Mouse (Mus musculus): Measurements from ENCODE around the gene Cyld. TPM values are rescaled to one million over a fixed set of nuclear protein-coding genes. Genes with fewer than 3 reads are reported as not detected.

The Cyld gene
- polyA plus RNA-seq, 1 experiment from 2014 or later = 4.6 TPM

DNA sequence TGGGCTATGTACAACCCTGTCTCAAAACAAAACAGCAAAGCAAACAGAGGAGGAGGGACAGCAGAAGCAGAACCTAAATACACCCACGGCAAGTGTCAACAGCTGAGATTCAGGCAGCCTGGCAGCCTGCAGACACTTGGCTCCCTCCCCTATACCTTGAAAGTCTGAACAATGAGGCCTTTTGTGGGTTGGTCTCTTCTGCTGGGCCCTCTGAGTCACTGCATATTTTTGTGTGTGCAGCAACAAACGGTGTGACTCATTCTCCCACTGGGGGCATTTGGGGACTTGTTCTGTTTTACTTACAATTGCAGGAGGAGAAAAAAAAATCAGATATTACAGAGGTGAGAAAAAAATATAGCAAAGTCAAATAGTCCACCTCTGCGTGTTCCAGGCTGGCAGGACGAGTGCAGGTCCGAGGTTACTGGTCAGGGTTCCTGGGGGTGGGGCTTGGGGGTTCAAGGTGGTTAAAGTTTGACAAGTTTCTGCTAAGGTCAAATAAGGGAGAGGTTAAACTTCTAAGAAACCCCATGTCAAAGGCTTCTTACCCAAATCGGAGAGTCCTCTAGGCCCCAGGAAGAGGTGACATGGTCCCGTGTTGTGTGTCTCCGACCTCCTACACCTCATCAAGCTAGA, 96.0 kb downstream of the Cyld start:
- Histone ChIP-seq H3K9me3 (ENCODE audit: low read length) (no peaks in the 10 kb centered on the region), H3K27ac (ENCODE audit: low read depth) (no peak overlapping the region), H3K9ac (replicated peaks) (no peak overlapping the region), H3K4me1 (ENCODE audit: insufficient read depth) (no peaks in the 10 kb centered on the region), H3K4me3 (ENCODE audit: low read depth, low read length) (no peak overlapping the region), H3K36me3 (replicated peaks; ENCODE audit: insufficient read depth, low read length) (no peaks in the 10 kb centered on the region), H3K27me3 (ENCODE audit: insufficient read depth, low read length) (no peaks in the 10 kb centered on the region), H3K4me2 (ENCODE audit: low read depth, low read length) (no peak overlapping the region)
- DNase-seq = no peak
- TF ChIP-seq CTCF (IDR thresholded peaks at IDR 0.05; ENCODE audit: low read depth) (no peak), EP300 (IDR thresholded peaks at IDR 0.05; ENCODE audit: low read depth) (no peak)
- WGBS (ENCODE audit: insufficient replicate concordance) = 71% methylated on average over 8 of the region's 8 CpGs
- no peak for ATAC-seq

- DNase-seq (no peak), ATAC-seq (no peak)
- no peaks in the 10 kb centered on the region for H3K9me3 ChIP-seq (ENCODE audit: low read length)
- TF ChIP-seq EP300 (IDR thresholded peaks at IDR 0.05; ENCODE audit: low read depth) (no peak), CTCF (IDR thresholded peaks at IDR 0.05; ENCODE audit: low read depth) (no peak)
- whole genome bisulfite sequencing (ENCODE audit: insufficient replicate concordance) = 81% methylated on average over 9 of the region's 9 CpGs
- H3K27me3 ChIP-seq (ENCODE audit: insufficient read depth, low read length) = no peaks in the 10 kb centered on the region
- H3K4me3 ChIP-seq (ENCODE audit: low read depth, low read length) = no peak overlapping the region
- H3K4me1 ChIP-seq (ENCODE audit: insufficient read depth) = no peaks in the 10 kb centered on the region
- no peaks in the 10 kb centered on the region for H3K36me3 ChIP-seq (replicated peaks; ENCODE audit: insufficient read depth, low read length)
- H3K9ac ChIP-seq (replicated peaks) = no peak overlapping the region
- no peak overlapping the region for H3K4me2 ChIP-seq (ENCODE audit: low read depth, low read length)
- H3K27ac ChIP-seq (ENCODE audit: low read depth) = no peak overlapping the region
Observed at GRCm38 (mm10) chr8:88793324-88793722, 96.5 kb downstream of the Cyld start.

- Histone ChIP-seq H3K4me2 (ENCODE audit: low read depth, low read length) (no peak overlapping the region), H3K4me3 (ENCODE audit: low read depth, low read length) (no peak overlapping the region), H3K27ac (ENCODE audit: low read depth) (no peak overlapping the region), H3K4me1 (ENCODE audit: insufficient read depth) (no peaks in the 10 kb centered on the region), H3K36me3 (replicated peaks; ENCODE audit: insufficient read depth, low read length) (no peaks in the 10 kb centered on the region), H3K27me3 (ENCODE audit: insufficient read depth, low read length) (no peaks in the 10 kb centered on the region), H3K9me3 (ENCODE audit: low read length) (no peaks in the 10 kb centered on the region), H3K9ac (replicated peaks) (no peak overlapping the region)
- TF ChIP-seq CTCF (IDR thresholded peaks at IDR 0.05; ENCODE audit: low read depth) = no peak
- no peak for TF ChIP-seq EP300 (IDR thresholded peaks at IDR 0.05; ENCODE audit: low read depth)
- ATAC-seq (no peak), DNase-seq (no peak)
- WGBS (ENCODE audit: insufficient replicate concordance) = 86% methylated on average over 24 of the region's 24 CpGs
Observed at GRCm38 (mm10) chr8:88793746-88794614, 97.2 kb downstream of the Cyld start.

GRCm38 (mm10) chr8:88794615-88794907, 97.7 kb downstream of the Cyld start:
- no peak overlapping the region for H3K9ac ChIP-seq (replicated peaks)
- H3K4me3 ChIP-seq (ENCODE audit: low read depth, low read length) = no peak overlapping the region
- H3K9me3 ChIP-seq (ENCODE audit: low read length) = no peaks in the 10 kb centered on the region
- WGBS (ENCODE audit: insufficient replicate concordance) = 66% methylated on average over 7 of the region's 7 CpGs
- H3K27me3 ChIP-seq (ENCODE audit: insufficient read depth, low read length) = no peaks in the 10 kb centered on the region
- DNase-seq (no peak), ATAC-seq (no peak)
- no peak overlapping the region for H3K27ac ChIP-seq (ENCODE audit: low read depth)
- no peaks in the 10 kb centered on the region for H3K4me1 ChIP-seq (ENCODE audit: insufficient read depth)
- no peaks in the 10 kb centered on the region for H3K36me3 ChIP-seq (replicated peaks; ENCODE audit: insufficient read depth, low read length)
- TF ChIP-seq CTCF (IDR thresholded peaks at IDR 0.05; ENCODE audit: low read depth) = 0 out of 2 replicates have a peak, but pooled peaks have one; percentile 6
- no peak for TF ChIP-seq EP300 (IDR thresholded peaks at IDR 0.05; ENCODE audit: low read depth)
- no peak overlapping the region for H3K4me2 ChIP-seq (ENCODE audit: low read depth, low read length)

GRCm38 (mm10) chr8:88795896-88796295, 99.1 kb downstream of the Cyld start:
- no peak for TF ChIP-seq CTCF (IDR thresholded peaks at IDR 0.05; ENCODE audit: low read depth)
- no peak for TF ChIP-seq EP300 (IDR thresholded peaks at IDR 0.05; ENCODE audit: low read depth)
- DNase-seq = no peak
- no peaks in the 10 kb centered on the region for H3K36me3 ChIP-seq (replicated peaks; ENCODE audit: insufficient read depth, low read length)
- no peaks in the 10 kb centered on the region for H3K4me1 ChIP-seq (ENCODE audit: insufficient read depth)
- H3K27ac ChIP-seq (ENCODE audit: low read depth) = no peak overlapping the region
- no peak overlapping the region for H3K4me2 ChIP-seq (ENCODE audit: low read depth, low read length)
- WGBS (ENCODE audit: insufficient replicate concordance) = 77% methylated on average over 5 of the region's 5 CpGs
- no peaks in the 10 kb centered on the region for H3K9me3 ChIP-seq (ENCODE audit: low read length)
- H3K4me3 ChIP-seq (ENCODE audit: low read depth, low read length) = no peak overlapping the region
- H3K9ac ChIP-seq (replicated peaks) = no peak overlapping the region
- H3K27me3 ChIP-seq (ENCODE audit: insufficient read depth, low read length) = no peaks in the 10 kb centered on the region
- ATAC-seq = no peak

DNA sequence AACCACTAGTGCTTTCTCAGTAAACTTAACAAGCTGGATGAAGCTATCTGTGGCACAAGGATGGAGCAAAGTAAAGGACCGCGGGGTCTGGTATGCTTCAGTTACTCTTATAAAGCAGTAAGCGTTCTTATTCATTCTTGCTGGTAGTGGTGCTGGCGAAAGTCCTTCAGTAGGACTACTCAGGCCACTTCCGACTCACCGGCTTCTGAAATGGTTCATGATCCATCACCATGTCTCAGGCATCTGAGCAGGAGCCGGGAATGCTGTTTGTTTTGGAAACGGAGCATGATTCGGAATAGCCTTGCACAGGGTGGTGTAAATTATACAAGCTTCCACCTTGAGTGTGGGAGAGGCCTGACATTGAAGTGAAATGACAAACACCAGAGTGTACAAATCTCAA, 99.8 kb downstream of the Cyld start:
- Histone ChIP-seq H3K9ac (replicated peaks) (no peak overlapping the region), H3K4me2 (ENCODE audit: low read depth, low read length) (no peak overlapping the region), H3K4me1 (ENCODE audit: insufficient read depth) (no peaks in the 10 kb centered on the region), H3K9me3 (ENCODE audit: low read length) (no peaks in the 10 kb centered on the region), H3K36me3 (replicated peaks; ENCODE audit: insufficient read depth, low read length) (no peaks in the 10 kb centered on the region), H3K27ac (ENCODE audit: low read depth) (no peak overlapping the region), H3K27me3 (ENCODE audit: insufficient read depth, low read length) (no peaks in the 10 kb centered on the region), H3K4me3 (ENCODE audit: low read depth, low read length) (no peak overlapping the region)
- DNase-seq (no peak), ATAC-seq (no peak)
- 83% methylated on average over 9 of the region's 9 CpGs for WGBS (ENCODE audit: insufficient replicate concordance)
- TF ChIP-seq CTCF (IDR thresholded peaks at IDR 0.05; ENCODE audit: low read depth) (no peak), EP300 (IDR thresholded peaks at IDR 0.05; ENCODE audit: low read depth) (no peak)

Other genes starting within 250 kb of the Cyld start
- 2.5 and 2.9 TPM in 2 replicates for gene Nkd1, start 175.7 kb upstream of the Cyld start, polyA plus RNA-seq (2015; fragmentation: Nextera tagmentation; extraction: Ambion mirVana)
- 6.0 TPM in 2 replicates for gene Snx20, start 60.9 kb upstream of the Cyld start, polyA plus RNA-seq (2015; fragmentation: Nextera tagmentation; extraction: Ambion mirVana)
- gene Nod2, start 49.7 kb upstream of the Cyld start, polyA plus RNA-seq (2015; fragmentation: Nextera tagmentation; extraction: Ambion mirVana) = 0.07 and 0.08 TPM in 2 replicates